Mouse (Mus musculus): ENCODE data around the gene Gm11627. TPM values are rescaled to one million over a fixed set of nuclear protein-coding genes. Genes with fewer than 3 reads are reported as not detected.

Gene Gm11627
- polyA plus RNA-seq, 1 experiment from 2014 or later: 11.8 TPM

GRCm38 (mm10) chr11:102586445-102587130 lies 7.3 kb upstream of the Gm11627 start:
- Histone ChIP-seq H3K27ac (no peak overlapping the region), H3K9me3 (peaks cover 9% of the 10 kb centered on the region; the same call in 1 of the 2 replicates), H3K27me3 (ENCODE audit: poor library complexity, severe bottlenecking) (peaks cover 13% of the 10 kb centered on the region), H3K4me1 (peaks cover 29% of the 10 kb centered on the region), H3K36me3 (replicated peaks) (no peaks in the 10 kb centered on the region), H3K4me3 (no peak overlapping the region)
- 88% methylated on average over 4 of the region's 4 CpGs for WGBS
- no peak for DNase-seq (ENCODE audit: extremely low spot score, low spot score)

- Histone ChIP-seq H3K4me3 (peak overlapping the region; percentile 19), H3K9me3 (peaks cover 9% of the 10 kb centered on the region; the same call in 1 of the 2 replicates), H3K27ac (peak overlapping the region; percentile 93), H3K4me1 (peaks cover 56% of the 10 kb centered on the region), H3K27me3 (ENCODE audit: poor library complexity, severe bottlenecking) (peaks cover 25% of the 10 kb centered on the region), H3K36me3 (replicated peaks) (no peaks in the 10 kb centered on the region)
- WGBS: 16% methylated on average over 5 of the region's 5 CpGs
- DNase-seq (ENCODE audit: extremely low spot score, low spot score): no peak
Measured at GRCm38 (mm10) chr11:102582736-102583135, 3.5 kb upstream of the Gm11627 start.

GRCm38 (mm10) chr11:102582016-102582610 lies 2.9 kb upstream of the Gm11627 start:
- Histone ChIP-seq H3K9me3 (peaks cover 9% of the 10 kb centered on the region; the same call in 1 of the 2 replicates), H3K4me1 (peaks cover 60% of the 10 kb centered on the region), H3K36me3 (replicated peaks) (no peaks in the 10 kb centered on the region), H3K27me3 (ENCODE audit: poor library complexity, severe bottlenecking) (peaks cover 29% of the 10 kb centered on the region), H3K4me3 (peak overlapping the region; percentile 19), H3K27ac (peak overlapping the region; percentile 93)
- WGBS: 15% methylated on average over 13 of the region's 13 CpGs
- DNase-seq (ENCODE audit: extremely low spot score, low spot score): peak; percentile 21

GRCm38 (mm10) chr11:102581281-102582015 lies 2.2 kb upstream of the Gm11627 start:
- Histone ChIP-seq H3K4me1 (peaks cover 65% of the 10 kb centered on the region), H3K4me3 (peak overlapping the region; percentile 2; the same call in 1 of the 2 replicates), H3K27me3 (ENCODE audit: poor library complexity, severe bottlenecking) (peaks cover 29% of the 10 kb centered on the region), H3K9me3 (peaks cover 5% of the 10 kb centered on the region; the same call in 1 of the 2 replicates), H3K36me3 (replicated peaks) (no peaks in the 10 kb centered on the region), H3K27ac (peak overlapping the region; percentile 93)
- 7% methylated on average over 11 of the region's 11 CpGs for WGBS
- DNase-seq (ENCODE audit: extremely low spot score, low spot score): peak; percentile 37

- 18% methylated on average over 3 of the region's 3 CpGs for WGBS
- Histone ChIP-seq H3K27me3 (ENCODE audit: poor library complexity, severe bottlenecking) (peaks cover 29% of the 10 kb centered on the region), H3K27ac (peak overlapping the region; percentile 93)
Measured at GRCm38 (mm10) chr11:102580034-102580330, 721 bp upstream of the Gm11627 start.

GRCm38 (mm10) chr11:102578341-102579118 lies 731 bp downstream of the Gm11627 start:
- peak overlapping the region; percentile 93 for H3K27ac ChIP-seq
- H3K4me3 ChIP-seq: peak overlapping the region; percentile 41
- DNase-seq (ENCODE audit: extremely low spot score, low spot score): peak; percentile 91
- peaks cover 29% of the 10 kb centered on the region for H3K27me3 ChIP-seq (ENCODE audit: poor library complexity, severe bottlenecking)
- H3K4me1 ChIP-seq: peaks cover 74% of the 10 kb centered on the region
- H3K36me3 ChIP-seq (replicated peaks): no peaks in the 10 kb centered on the region
- WGBS: 5% methylated on average over 27 of the region's 27 CpGs
- no peaks in the 10 kb centered on the region for H3K9me3 ChIP-seq

More at GRCm38 (mm10) chr11:102580034-102580330, 721 bp upstream of the Gm11627 start:
- Histone ChIP-seq H3K4me1 (peaks cover 72% of the 10 kb centered on the region), H3K36me3 (replicated peaks) (no peaks in the 10 kb centered on the region), H3K4me3 (peak overlapping the region; percentile 41), H3K9me3 (no peaks in the 10 kb centered on the region)
- no peak for DNase-seq (ENCODE audit: extremely low spot score, low spot score)

- Histone ChIP-seq H3K27me3 (ENCODE audit: poor library complexity, severe bottlenecking) (0 out of 2 replicates have a peak, but pooled peaks cover 13% of the 10 kb centered on the region), H3K36me3 (replicated peaks) (no peaks in the 10 kb centered on the region), H3K4me1 (peaks cover 60% of the 10 kb centered on the region), H3K9me3 (no peaks in the 10 kb centered on the region), H3K27ac (no peak overlapping the region), H3K4me3 (no peak overlapping the region)
- DNase-seq (ENCODE audit: extremely low spot score, low spot score): no peak
- WGBS: 78% methylated on average over 13 of the region's 13 CpGs
Measured at GRCm38 (mm10) chr11:102576050-102576754, 3.1 kb downstream of the Gm11627 start.

GRCm38 (mm10) chr11:102575034-102575433 lies 4.2 kb downstream of the Gm11627 start:
- no peak overlapping the region for H3K27ac ChIP-seq
- no peaks in the 10 kb centered on the region for H3K9me3 ChIP-seq
- 0 out of 2 replicates have a peak, but pooled peaks cover 5% of the 10 kb centered on the region for H3K27me3 ChIP-seq (ENCODE audit: poor library complexity, severe bottlenecking)
- H3K36me3 ChIP-seq (replicated peaks): no peaks in the 10 kb centered on the region
- no peak for DNase-seq (ENCODE audit: extremely low spot score, low spot score)
- H3K4me1 ChIP-seq: peaks cover 48% of the 10 kb centered on the region
- WGBS: 63% methylated on average over 1 of the region's 1 CpGs
- H3K4me3 ChIP-seq: no peak overlapping the region

GRCm38 (mm10) chr11:102572866-102573663 lies 6.2 kb downstream of the Gm11627 start:
- H3K9me3 ChIP-seq: no peaks in the 10 kb centered on the region
- H3K4me3 ChIP-seq: peak overlapping the region; percentile 47
- H3K27ac ChIP-seq: peak overlapping the region; percentile 88
- no peaks in the 10 kb centered on the region for H3K36me3 ChIP-seq (replicated peaks)
- H3K4me1 ChIP-seq: peaks cover 28% of the 10 kb centered on the region
- 5% methylated on average over 18 of the region's 18 CpGs for WGBS
- 0 out of 2 replicates have a peak, but pooled peaks cover 5% of the 10 kb centered on the region for H3K27me3 ChIP-seq (ENCODE audit: poor library complexity, severe bottlenecking)
- DNase-seq (ENCODE audit: extremely low spot score, low spot score): peak; percentile 92

- H3K4me1 ChIP-seq: peaks cover 6% of the 10 kb centered on the region
- H3K27me3 ChIP-seq (ENCODE audit: poor library complexity, severe bottlenecking): no peaks in the 10 kb centered on the region
- no peaks in the 10 kb centered on the region for H3K36me3 ChIP-seq (replicated peaks)
- H3K4me3 ChIP-seq: no peak overlapping the region
- WGBS: 88% methylated on average over 7 of the region's 7 CpGs
- no peak overlapping the region for H3K27ac ChIP-seq
- no peaks in the 10 kb centered on the region for H3K9me3 ChIP-seq
- no peak for DNase-seq (ENCODE audit: extremely low spot score, low spot score)
Measured at GRCm38 (mm10) chr11:102568756-102569377, 10.4 kb downstream of the Gm11627 start.

- 85% methylated on average over 12 of the region's 12 CpGs for WGBS
- Histone ChIP-seq H3K27ac (no peak overlapping the region), H3K9me3 (no peaks in the 10 kb centered on the region), H3K36me3 (replicated peaks) (no peaks in the 10 kb centered on the region), H3K4me3 (no peak overlapping the region), H3K4me1 (peaks cover 2% of the 10 kb centered on the region), H3K27me3 (ENCODE audit: poor library complexity, severe bottlenecking) (no peaks in the 10 kb centered on the region)
- DNase-seq (ENCODE audit: extremely low spot score, low spot score): no peak
Measured at GRCm38 (mm10) chr11:102568191-102568590, 11.1 kb downstream of the Gm11627 start.
